Mouse (Mus musculus): ENCODE data around the gene Zfp472.
"Not testable (repeated sequence)": the region's sequence is repeated elsewhere in the genome, so short reads cannot be mapped to it uniquely, and the experiment has no call there.

Gene Zfp472

DNA sequence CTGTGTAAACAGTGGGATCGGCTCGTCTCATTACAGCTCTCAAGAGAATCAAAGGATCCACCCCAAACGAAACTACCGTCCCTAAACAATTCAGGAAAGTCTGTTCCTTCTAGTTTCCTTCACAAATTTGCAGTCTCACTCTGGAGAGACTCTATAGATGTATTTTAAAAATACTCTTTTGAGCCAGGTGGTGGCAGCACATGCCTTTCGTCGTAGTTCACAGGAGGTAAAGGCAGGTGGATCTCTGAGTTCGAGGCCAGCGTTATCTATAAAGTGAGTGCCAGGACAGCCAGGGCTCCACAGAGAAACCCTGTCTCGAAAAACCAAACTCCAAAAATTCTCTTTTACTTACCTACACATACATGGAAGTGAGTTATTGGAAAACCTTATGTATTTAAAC, 42.7 kb downstream of the Zfp472 start:
- peak; percentile 32 for DNase-seq (ENCODE audit: low read depth, low spot score)

DNA sequence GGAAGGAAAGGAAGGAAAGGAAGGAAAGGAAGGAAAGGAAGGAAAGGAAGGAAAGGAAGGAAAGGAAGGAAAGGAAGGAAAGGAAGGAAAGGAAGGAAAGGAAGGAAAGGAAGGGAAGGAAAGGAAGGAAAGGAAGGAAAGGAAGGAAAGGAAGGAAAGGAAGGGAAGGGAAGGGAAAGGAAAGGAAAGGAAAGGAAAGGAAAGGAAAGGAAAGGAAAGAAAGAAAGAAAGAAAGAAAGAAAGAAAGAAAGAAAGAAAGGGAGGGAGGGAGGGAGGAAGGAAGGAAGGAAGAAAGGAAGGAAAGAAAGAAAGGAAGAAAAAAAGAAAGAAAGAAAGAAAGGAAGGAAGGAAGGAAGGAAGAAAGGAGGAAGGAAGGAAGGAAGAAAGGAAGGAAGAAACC, 54.8 kb downstream of the Zfp472 start:
- not testable (repeated sequence) for DNase-seq (ENCODE audit: low read depth, low spot score)
